In the genomic region with DNA sequence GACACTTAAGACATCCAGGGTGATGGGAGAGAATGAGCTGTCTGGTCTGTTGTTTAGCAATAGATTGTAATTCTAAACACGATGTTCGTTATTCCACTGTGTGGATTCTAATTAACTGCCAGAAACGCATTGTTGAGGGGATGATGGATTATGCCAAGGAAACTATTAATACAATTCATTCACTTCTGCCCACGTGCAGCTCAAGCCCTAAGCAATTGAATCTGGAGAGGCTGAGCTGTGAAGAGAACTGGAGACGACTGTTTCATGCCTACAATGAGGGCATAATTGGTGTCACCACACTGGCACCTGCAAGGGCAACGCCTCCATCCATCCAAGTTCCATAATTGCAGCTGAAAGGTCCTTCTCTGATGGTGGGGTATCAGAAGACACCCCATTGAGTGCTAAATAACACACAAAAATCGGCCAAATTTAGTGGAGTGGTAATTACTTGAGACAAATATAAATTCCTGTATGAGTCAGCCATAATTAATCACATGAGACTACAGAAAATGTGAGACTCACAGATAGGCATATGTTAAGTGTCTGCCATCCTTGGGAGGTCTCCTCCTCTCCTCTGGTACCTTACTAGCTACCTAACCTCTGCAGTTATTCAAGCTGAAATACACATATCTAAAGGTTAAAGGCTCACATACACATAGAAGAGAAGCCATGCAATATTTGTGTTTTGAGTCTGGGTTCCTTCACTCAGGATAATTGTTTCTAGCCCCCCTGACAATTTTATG, we compare ENCODE assay signal across 16 mouse cellular contexts. TPM values are rescaled to one million over a fixed set of nuclear protein-coding genes. Genes with fewer than 3 reads are reported as not detected.
DNase-seq lines count a peak whose midpoint lies in the region; ATAC-seq and TF ChIP-seq lines count a peak whose summit lies in the region.
"Had no signal": no experiment of that assay in that cellular context is flagged by ENCODE, and none has a peak within 500 bp of the region (broad histone marks: within the 10 kb centered on the region; RNA-seq: fewer than 3 reads in every experiment).

No protein-coding gene starts in this region.

- no peaks in the 10 kb centered on the region for H3K36me3 ChIP-seq in neural tube, embryonic 13.5 days
- H3K36me3 ChIP-seq in forebrain, embryonic 15.5 days: no peaks in the 10 kb centered on the region
- no peaks in the 10 kb centered on the region for H3K36me3 ChIP-seq in hindbrain, postnatal 0 days (ENCODE audit: insufficient read depth, low read length)
- H3K36me3 ChIP-seq: liver, embryonic 13.5 days had no signal

- H3K27ac ChIP-seq in neural tube, embryonic 13.5 days (replicated peaks): no peak overlapping the region
- no peak overlapping the region; the same call in 1 of the 2 replicates for H3K27ac ChIP-seq in forebrain, embryonic 15.5 days (replicated peaks)
- H3K27ac ChIP-seq in hindbrain, postnatal 0 days: no peak overlapping the region
- H3K27ac ChIP-seq: liver, embryonic 13.5 days had no signal

- 40% methylated on average over 7 of the region's 7 CpGs for WGBS in neural tube, embryonic 13.5 days
- WGBS in forebrain, embryonic 15.5 days: 6% methylated on average over 7 of the region's 7 CpGs
- WGBS in hindbrain, postnatal 0 days: 20% methylated on average over 7 of the region's 7 CpGs
- WGBS in lung, adult 2 months: 56% methylated on average over 7 of the region's 7 CpGs

- no peaks in the 10 kb centered on the region for H3K4me1 ChIP-seq in neural tube, embryonic 13.5 days (replicated peaks)
- no peaks in the 10 kb centered on the region for H3K4me1 ChIP-seq in forebrain, embryonic 15.5 days
- H3K4me1 ChIP-seq in hindbrain, postnatal 0 days (ENCODE audit: insufficient read depth, low read length): no peaks in the 10 kb centered on the region
- no peaks in the 10 kb centered on the region for H3K4me1 ChIP-seq in lung, adult 2 months (ENCODE audit: control insufficient read depth, insufficient read depth, low read length)
- H3K4me1 ChIP-seq: liver, embryonic 13.5 days had no signal

- no peak for DNase-seq in neural tube, embryonic 10.5 days (ENCODE audit: extremely low spot score, low spot score)
- DNase-seq in hindbrain, postnatal 0 days (ENCODE audit: low spot score): peak; percentile 60
- DNase-seq in lung, adult 2 months: no peak
- no peak for DNase-seq in left cerebral cortex, adult 9 months (ENCODE audit: low spot score in 2 of 2)
- no peak for DNase-seq in cerebellum, adult 8-10 months
- DNase-seq: cerebellum, postnatal 10 days; heart, postnatal 4 days; liver, embryonic 13.5 days; spleen, adult 18-20 months; thymus, adult 18-20 months had no signal

- no peak for TF ChIP-seq POLR2A in lung, adult 2 months (IDR thresholded peaks at IDR 0.05; ENCODE audit: borderline replicate concordance, extremely low read depth, low read depth, low read length)

- no peaks in the 10 kb centered on the region for H3K27me3 ChIP-seq in neural tube, embryonic 13.5 days
- H3K27me3 ChIP-seq in forebrain, embryonic 15.5 days: no peaks in the 10 kb centered on the region
- H3K27me3 ChIP-seq in hindbrain, postnatal 0 days (ENCODE audit: insufficient read depth, low read length): no peaks in the 10 kb centered on the region
- H3K27me3 ChIP-seq: liver, embryonic 13.5 days had no signal

- no peak for TF ChIP-seq CTCF in hindbrain, postnatal 0 days (IDR thresholded peaks at IDR 0.05; ENCODE audit: low read depth)
- no peak for TF ChIP-seq CTCF in lung, adult 2 months (IDR thresholded peaks at IDR 0.05; ENCODE audit: insufficient read depth, low read length)

- no peak overlapping the region for H3K9ac ChIP-seq in neural tube, embryonic 13.5 days
- H3K9ac ChIP-seq in forebrain, embryonic 15.5 days (replicated peaks): no peak overlapping the region
- no peak overlapping the region for H3K9ac ChIP-seq in hindbrain, postnatal 0 days (replicated peaks; ENCODE audit: low read length)
- H3K9ac ChIP-seq: liver, embryonic 13.5 days had no signal

- no peak overlapping the region for H3K4me3 ChIP-seq in neural tube, embryonic 13.5 days
- no peak overlapping the region for H3K4me3 ChIP-seq in forebrain, embryonic 15.5 days
- no peak overlapping the region for H3K4me3 ChIP-seq in hindbrain, postnatal 0 days (ENCODE audit: low read length)
- H3K4me3 ChIP-seq in lung, adult 2 months (replicated peaks; ENCODE audit: extremely low read depth, low read depth, low read length): no peak overlapping the region
- H3K4me3 ChIP-seq: liver, embryonic 13.5 days had no signal

- H3K9me3 ChIP-seq in neural tube, embryonic 13.5 days: no peaks in the 10 kb centered on the region
- H3K9me3 ChIP-seq in forebrain, embryonic 15.5 days: no peaks in the 10 kb centered on the region
- H3K9me3 ChIP-seq in hindbrain, postnatal 0 days (ENCODE audit: low read length): no peaks in the 10 kb centered on the region
- H3K9me3 ChIP-seq: liver, embryonic 13.5 days had no signal

- peak; percentile 56; the same call in 1 of the 2 replicates for ATAC-seq in neural tube, embryonic 13.5 days (ENCODE audit: low read depth)
- ATAC-seq in forebrain, embryonic 15.5 days (replicated peaks): peak; percentile 82
- peak; percentile 87 for ATAC-seq in hindbrain, postnatal 0 days
- ATAC-seq: intestine, postnatal 0 days had no signal

- no peak overlapping the region for H3K4me2 ChIP-seq in neural tube, embryonic 13.5 days
- no peak overlapping the region for H3K4me2 ChIP-seq in forebrain, embryonic 15.5 days (replicated peaks)
- no peak overlapping the region for H3K4me2 ChIP-seq in hindbrain, postnatal 0 days (ENCODE audit: low read depth, low read length)
- H3K4me2 ChIP-seq: heart, embryonic 11.5 days; liver, embryonic 13.5 days had no signal

RNA-seq across cellular contexts. Expression of gene B3gat1, which starts 43.4 kb away (rescaled TPM):
- polyA plus RNA-seq in neural tube, embryonic 13.5 days (2015; fragmentation: Nextera tagmentation; extraction: Ambion mirVana): 29.6 and 31.6 TPM in 2 replicates
- 33.7 and 37.2 TPM in 2 replicates for polyA plus RNA-seq in forebrain, embryonic 15.5 days (2015; fragmentation: Nextera tagmentation; extraction: Ambion mirVana)
- 180 and 203 TPM in 2 replicates for total RNA-seq in hindbrain, postnatal 0 days (2014; rRNA removed)
- polyA plus RNA-seq in hindbrain, postnatal 0 days (2015; fragmentation: Nextera tagmentation; extraction: Ambion mirVana): 32.8 and 37.6 TPM in 2 replicates
- polyA plus RNA-seq in lung, adult 2 months (2012; rRNA removed): 0.15 TPM in 1 of 2 replicates, not detected in the other
- total RNA-seq: heart, postnatal 4 days; megakaryocyte progenitor cell, adult 5-6 weeks had no signal
- polyA plus RNA-seq: liver, embryonic 13.5 days; lung, embryonic 16.5 days had no signal

Comparison
In these comparisons a context has a peak if more than half of its experiments do, and no peak if none do; other contexts are left out.
1. RNA of gene B3gat1, which starts 43.4 kb away (polyA plus RNA-seq): 32.8 to 37.6 TPM in hindbrain, postnatal 0 days, 33.7 to 37.2 TPM in forebrain, embryonic 15.5 days and 29.6 to 31.6 TPM in neural tube, embryonic 13.5 days; 0.15 TPM in lung, adult 2 months; every median in the first group is over 10 times any median in the second.
2. Peak in every context shown above with its lines, with median percentiles within 50 percentile points of each other: ATAC-seq.